Mouse (Mus musculus) retina, postnatal 1 day (tissue): ENCODE data around the gene Vmn1r132.
"Not testable (repeated sequence)": the region's sequence is repeated elsewhere in the genome, so short reads cannot be mapped to it uniquely, and the experiment has no call there.

Experiments used
- DNase-seq: peaks from one replicate; pipeline ENCODE4 v3.0.0-alpha.2; 2012

Vmn1r132 gene

GRCm38 (mm10) chr7:21613792-21614191, at the start of gene Vmn1r132:
TSS of gene Vmn1r132 (plus strand) at chr7:21614092.
- DNase-seq: not testable (repeated sequence)
